Mouse (Mus musculus): ENCODE results near the gene Pafah1b2. TPM values are rescaled to one million over a fixed set of nuclear protein-coding genes. Genes with fewer than 3 reads are reported as not detected.

The Pafah1b2 gene
- polyA plus RNA-seq, 1 experiment from 2014 or later: 65.7 TPM

- no peak overlapping the region for H3K27ac ChIP-seq (replicated peaks)
- H3K9me3 ChIP-seq (replicated peaks): no peaks in the 10 kb centered on the region
- no peaks in the 10 kb centered on the region for H3K27me3 ChIP-seq
Measured at GRCm38 (mm10) chr9:45919895-45920294, 92.6 kb downstream of the Pafah1b2 start.

GRCm38 (mm10) chr9:45917041-45917934 is 95.2 kb downstream of the Pafah1b2 start:
- Histone ChIP-seq H3K9me3 (replicated peaks) (no peaks in the 10 kb centered on the region), H3K4me1 (replicated peaks) (no peaks in the 10 kb centered on the region), H3K27me3 (no peaks in the 10 kb centered on the region), H3K36me3 (replicated peaks) (peaks cover 86% of the 10 kb centered on the region), H3K4me2 (no peak overlapping the region), H3K4me3 (replicated peaks) (no peak overlapping the region), H3K9ac (no peak overlapping the region), H3K27ac (replicated peaks) (no peak overlapping the region)
- WGBS (ENCODE audit: insufficient replicate concordance): 74% methylated on average over 5 of the region's 5 CpGs
- ATAC-seq (ENCODE audit: insufficient read depth): no peak

More at GRCm38 (mm10) chr9:45919895-45920294, 92.6 kb downstream of the Pafah1b2 start:
- ATAC-seq (ENCODE audit: insufficient read depth): no peak
- H3K36me3 ChIP-seq (replicated peaks): peaks cover 71% of the 10 kb centered on the region
- H3K4me2 ChIP-seq: no peak overlapping the region
- WGBS (ENCODE audit: insufficient replicate concordance): 83% methylated on average over 1 of the region's 1 CpGs
- H3K4me1 ChIP-seq (replicated peaks): no peaks in the 10 kb centered on the region
- H3K4me3 ChIP-seq (replicated peaks): no peak overlapping the region
- no peak overlapping the region for H3K9ac ChIP-seq

- no peak for ATAC-seq (ENCODE audit: insufficient read depth)
- 68% methylated on average over 2 of the region's 2 CpGs for WGBS (ENCODE audit: insufficient replicate concordance)
- Histone ChIP-seq H3K27ac (replicated peaks) (no peak overlapping the region), H3K9me3 (replicated peaks) (no peaks in the 10 kb centered on the region), H3K4me1 (replicated peaks) (no peaks in the 10 kb centered on the region), H3K27me3 (no peaks in the 10 kb centered on the region), H3K9ac (no peak overlapping the region), H3K4me2 (no peak overlapping the region), H3K4me3 (replicated peaks) (no peak overlapping the region), H3K36me3 (replicated peaks) (peaks cover 89% of the 10 kb centered on the region)
Measured at GRCm38 (mm10) chr9:45915659-45916058, 96.8 kb downstream of the Pafah1b2 start.

Small RNA genes lying within 50 kb of the gene (microRNA-seq; reads per million reads assigned to microRNA genes)
- not detected for gene Mir7087

Other genes starting within 250 kb of the Pafah1b2 start
- gene Cep164, start 184.0 kb downstream of the Pafah1b2 start, polyA plus RNA-seq (2015; fragmentation: Nextera tagmentation; extraction: Ambion mirVana): 5.1 and 5.2 TPM in 2 replicates
- gene Bace1, start 174.1 kb downstream of the Pafah1b2 start, polyA plus RNA-seq (2015; fragmentation: Nextera tagmentation; extraction: Ambion mirVana): 7.0 and 8.9 TPM in 2 replicates
- gene Pcsk7, start 106.2 kb downstream of the Pafah1b2 start, polyA plus RNA-seq (2015; fragmentation: Nextera tagmentation; extraction: Ambion mirVana): 7.7 and 9.3 TPM in 2 replicates
- 13.8 and 15.2 TPM in 2 replicates for gene Rnf214, start 105.8 kb downstream of the Pafah1b2 start, polyA plus RNA-seq (2015; fragmentation: Nextera tagmentation; extraction: Ambion mirVana)
- 6.3 and 7.5 TPM in 2 replicates for gene Tagln, start 76.6 kb downstream of the Pafah1b2 start, polyA plus RNA-seq (2015; fragmentation: Nextera tagmentation; extraction: Ambion mirVana)
- 16.5 and 21.4 TPM in 2 replicates for gene Sidt2, start 57.4 kb downstream of the Pafah1b2 start, polyA plus RNA-seq (2015; fragmentation: Nextera tagmentation; extraction: Ambion mirVana)
- gene Sik3, start 130 bp upstream of the Pafah1b2 start, polyA plus RNA-seq (2015; fragmentation: Nextera tagmentation; extraction: Ambion mirVana): 3.2 and 3.4 TPM in 2 replicates
- 5,098 and 5,983 TPM in 2 replicates for gene Apoa1, start 215.9 kb upstream of the Pafah1b2 start, polyA plus RNA-seq (2015; fragmentation: Nextera tagmentation; extraction: Ambion mirVana)
- 6.6 and 6.8 TPM in 2 replicates for gene Apoc3, start 222.9 kb upstream of the Pafah1b2 start, polyA plus RNA-seq (2015; fragmentation: Nextera tagmentation; extraction: Ambion mirVana)
- gene Apoa4, start 228.0 kb upstream of the Pafah1b2 start, polyA plus RNA-seq (2015; fragmentation: Nextera tagmentation; extraction: Ambion mirVana): 0.33 TPM in 2 replicates

All from liver, embryonic 15.5 days (tissue).